18 mouse cellular contexts compared by ENCODE assay signal in genomic region chr11:72642730-72643129, GRCm38 (mm10).
"Had no signal": no experiment of that assay in that cellular context is flagged by ENCODE, and none has a peak within 500 bp of the region (broad histone marks: within the 10 kb centered on the region; RNA-seq: fewer than 3 reads in every experiment).

No protein-coding gene starts in this region.

- H3K27me3 ChIP-seq: limb, embryonic 13.5 days; liver, embryonic 12.5 days; liver, embryonic 15.5 days; midbrain, embryonic 12.5 days; neural tube, embryonic 13.5 days had no signal

- H3K27ac ChIP-seq: kidney, postnatal 0 days; layer of hippocampus, adult 2 months; limb, embryonic 10.5 days; limb, embryonic 13.5 days; liver, embryonic 12.5 days; liver, embryonic 15.5 days; midbrain, embryonic 12.5 days; neural tube, embryonic 13.5 days had no signal

- H3K4me1 ChIP-seq: limb, embryonic 10.5 days; limb, embryonic 13.5 days; liver, embryonic 15.5 days had no signal

- H3K36me3 ChIP-seq: liver, embryonic 12.5 days; liver, embryonic 15.5 days; midbrain, embryonic 12.5 days; neural tube, embryonic 13.5 days had no signal

- H3K9ac ChIP-seq: limb, embryonic 13.5 days; liver, embryonic 12.5 days; liver, embryonic 15.5 days; midbrain, embryonic 12.5 days; neural tube, embryonic 13.5 days had no signal

- ATAC-seq: liver, embryonic 12.5 days; midbrain, embryonic 16.5 days had no signal

- H3K4me2 ChIP-seq: limb, embryonic 13.5 days; liver, embryonic 12.5 days; liver, embryonic 15.5 days; midbrain, embryonic 12.5 days; neural tube, embryonic 13.5 days had no signal

- H3K9me3 ChIP-seq: limb, embryonic 10.5 days; limb, embryonic 13.5 days; liver, embryonic 12.5 days; liver, embryonic 15.5 days; midbrain, embryonic 12.5 days; neural tube, embryonic 13.5 days had no signal

- DNase-seq: kidney, postnatal 25 days; layer of hippocampus, adult 9-11 months; liver; lung, adult 18-20 months; lung, postnatal 14 days; lung, postnatal 4 days; thymus, adult 18-20 months; thymus, postnatal 36 days had no signal

- H3K4me3 ChIP-seq: layer of hippocampus, adult 2 months; limb, embryonic 10.5 days; limb, embryonic 13.5 days; liver, embryonic 12.5 days; liver, embryonic 15.5 days; midbrain, embryonic 12.5 days; myocyte; neural tube, embryonic 13.5 days had no signal
